Mouse (Mus musculus) cerebellum, adult 11 months (tissue): ENCODE measurements around the gene Prdm5.

ENCODE experiments used
- DNase-seq: peaks from one replicate; pipeline ENCODE4 v3.0.0; 2022

Prdm5 gene

GRCm38 (mm10) chr6:65834013-65834412, 55.2 kb downstream of the Prdm5 start:
- no peak for DNase-seq

- DNase-seq, result no peak
Measured at GRCm38 (mm10) chr6:65842579-65842978, 63.8 kb downstream of the Prdm5 start.

GRCm38 (mm10) chr6:65849127-65849526, 70.3 kb downstream of the Prdm5 start:
- DNase-seq, result no peak

GRCm38 (mm10) chr6:65849687-65850086, 70.9 kb downstream of the Prdm5 start:
- no peak for DNase-seq

- no peak for DNase-seq
Measured at GRCm38 (mm10) chr6:65850221-65850620, 71.4 kb downstream of the Prdm5 start.

GRCm38 (mm10) chr6:65854020-65854419, 75.2 kb downstream of the Prdm5 start:
- DNase-seq, result no peak

- no peak for DNase-seq
Measured at GRCm38 (mm10) chr6:65854585-65854984, 75.8 kb downstream of the Prdm5 start.

- no peak for DNase-seq
Measured at GRCm38 (mm10) chr6:65860609-65861008, 81.8 kb downstream of the Prdm5 start.

GRCm38 (mm10) chr6:65862836-65863235, 84.0 kb downstream of the Prdm5 start:
- no peak for DNase-seq

GRCm38 (mm10) chr6:65864233-65864632, 85.4 kb downstream of the Prdm5 start:
- no peak for DNase-seq

- no peak for DNase-seq
Measured at GRCm38 (mm10) chr6:65864919-65865318, 86.1 kb downstream of the Prdm5 start.

GRCm38 (mm10) chr6:65865861-65866260, 87.1 kb downstream of the Prdm5 start:
- DNase-seq, result no peak

GRCm38 (mm10) chr6:65871754-65872278, 93.0 kb downstream of the Prdm5 start:
- no peak for DNase-seq

GRCm38 (mm10) chr6:65878300-65878699, 99.5 kb downstream of the Prdm5 start:
- no peak for DNase-seq

GRCm38 (mm10) chr6:65888835-65889234, 110.0 kb downstream of the Prdm5 start:
- DNase-seq, result no peak

- DNase-seq, result no peak
Measured at GRCm38 (mm10) chr6:65892045-65892660, 113.4 kb downstream of the Prdm5 start.

- no peak for DNase-seq
Measured at GRCm38 (mm10) chr6:65906657-65907182, 127.9 kb downstream of the Prdm5 start.

- DNase-seq, result no peak
Measured at GRCm38 (mm10) chr6:65915421-65915820, 136.6 kb downstream of the Prdm5 start.

- no peak for DNase-seq
Measured at GRCm38 (mm10) chr6:65921703-65922102, 142.9 kb downstream of the Prdm5 start.

GRCm38 (mm10) chr6:65923501-65924084, 144.8 kb downstream of the Prdm5 start:
- no peak for DNase-seq

- no peak for DNase-seq
Measured at GRCm38 (mm10) chr6:65925737-65926333, 147.0 kb downstream of the Prdm5 start.

GRCm38 (mm10) chr6:65930523-65930922, 151.7 kb downstream of the Prdm5 start:
- DNase-seq, result no peak

GRCm38 (mm10) chr6:65932776-65933175, 154.0 kb downstream of the Prdm5 start:
- no peak for DNase-seq

- no peak for DNase-seq
Measured at GRCm38 (mm10) chr6:65933177-65933576, 154.4 kb downstream of the Prdm5 start.
